Mouse (Mus musculus) forebrain, embryonic 16.5 days (tissue): Measurements from ENCODE around the gene Antxrl. TPM values are rescaled to one million over a fixed set of nuclear protein-coding genes. Genes with fewer than 3 reads are reported as not detected.

Experiments used
- ATAC-seq: fragments of 200-750 bp; cut with Nextera tagmentation; 2 replicates; pipeline ENCODE4 v1.8.0; 2017; ENCODE audit warnings: mild to moderate bottlenecking, moderate library complexity
- H3K27ac ChIP-seq: fragments of 300-500 bp; sonication (generic); 2 replicates; pipeline ENCODE4 v1.5.1; 2014; ENCODE audit warnings: low read length, control low read depth
- H3K27me3 ChIP-seq: fragments of 300-500 bp; sonication (generic); replicated peaks from 2 replicates; pipeline ENCODE4 v1.6.1; 2014; ENCODE audit warnings: low read length; ENCODE audit not compliant: control insufficient read depth, insufficient read depth
- H3K36me3 ChIP-seq: fragments of 300-500 bp; sonication (generic); 2 replicates; pipeline ENCODE4 v1.6.1; 2014; ENCODE audit not compliant: control insufficient read depth, insufficient read depth
- H3K4me1 ChIP-seq: fragments of 300-500 bp; sonication (generic); replicated peaks from 2 replicates; pipeline ENCODE4 v1.6.1; 2014; ENCODE audit warnings: low read length; ENCODE audit not compliant: control insufficient read depth, insufficient read depth
- H3K4me2 ChIP-seq: fragments of 300-500 bp; sonication (generic); 2 replicates; pipeline ENCODE4 v1.6.1; 2014; ENCODE audit warnings: mild to moderate bottlenecking, low read length, control low read depth
- H3K4me3 ChIP-seq: fragments of 300-500 bp; sonication (generic); replicated peaks from 2 replicates; pipeline ENCODE4 v1.5.1; 2014; ENCODE audit warnings: mild to moderate bottlenecking, low read length, control low read depth
- H3K9ac ChIP-seq: fragments of 300-500 bp; sonication (generic); replicated peaks from 2 replicates; pipeline ENCODE4 v1.6.1; 2014; ENCODE audit warnings: low read depth, low read length, control low read depth
- H3K9me3 ChIP-seq: fragments of 300-500 bp; sonication (generic); 2 replicates; pipeline ENCODE4 v1.6.1; 2016; ENCODE audit warnings: low read length; ENCODE audit not compliant: control insufficient read depth
- WGBS: fragments of 180-500 bp; shearing (Covaris S2); extraction: QIAGEN DNeasy Blood & Tissue Kit; methylation state at CpG from one replicate; pipeline ENCODE4 v1.1.7; 2014; 5-methylcytosine and 5-hydroxymethylcytosine counted together
- polyA plus RNA-seq: library from polyadenylated mRNA; unstranded; fragments of >200 nt; fragmentation: Nextera tagmentation; extraction: Ambion mirVana; gene quantifications from 2 replicates; pipeline ENCODE4 v1.2.1, GENCODE M21; 2015

The Antxrl gene
- polyA plus RNA-seq, 1 experiment from 2014 or later = not detected

DNA sequence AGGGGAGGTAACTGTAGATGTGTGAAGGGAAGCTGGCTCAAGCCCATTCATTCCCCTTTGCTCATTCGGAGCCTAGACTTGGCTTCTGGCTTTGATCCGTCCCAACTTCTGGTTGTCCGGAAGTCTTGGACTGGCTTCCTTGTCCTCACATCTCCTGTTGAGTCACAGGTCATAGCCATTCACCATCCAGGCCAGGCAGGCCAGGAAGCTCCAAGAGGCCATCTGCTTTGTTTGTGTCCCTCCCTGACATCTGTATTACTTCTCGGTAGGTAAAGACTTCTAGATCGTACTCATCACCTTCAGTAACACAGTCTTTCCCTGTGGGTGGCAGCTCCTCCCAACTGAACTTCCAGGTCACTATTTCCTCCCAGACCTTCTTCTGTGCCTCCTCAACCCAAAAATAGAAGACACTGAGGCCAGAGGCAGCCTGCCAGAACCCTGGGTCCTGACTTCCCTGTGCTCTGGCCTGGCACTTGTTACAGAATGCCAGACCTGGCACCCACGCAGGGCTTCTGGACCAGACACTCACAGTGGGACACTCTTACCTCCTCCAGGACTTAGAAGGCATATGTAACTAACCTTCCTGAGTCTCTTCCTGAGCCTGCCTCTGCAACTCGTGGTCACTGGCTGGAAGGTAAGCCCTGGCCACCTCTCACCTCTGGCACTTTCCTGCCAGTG is 66.7 kb downstream of the Antxrl start:
- 82% methylated on average over 7 of the region's 7 CpGs for WGBS

DNA sequence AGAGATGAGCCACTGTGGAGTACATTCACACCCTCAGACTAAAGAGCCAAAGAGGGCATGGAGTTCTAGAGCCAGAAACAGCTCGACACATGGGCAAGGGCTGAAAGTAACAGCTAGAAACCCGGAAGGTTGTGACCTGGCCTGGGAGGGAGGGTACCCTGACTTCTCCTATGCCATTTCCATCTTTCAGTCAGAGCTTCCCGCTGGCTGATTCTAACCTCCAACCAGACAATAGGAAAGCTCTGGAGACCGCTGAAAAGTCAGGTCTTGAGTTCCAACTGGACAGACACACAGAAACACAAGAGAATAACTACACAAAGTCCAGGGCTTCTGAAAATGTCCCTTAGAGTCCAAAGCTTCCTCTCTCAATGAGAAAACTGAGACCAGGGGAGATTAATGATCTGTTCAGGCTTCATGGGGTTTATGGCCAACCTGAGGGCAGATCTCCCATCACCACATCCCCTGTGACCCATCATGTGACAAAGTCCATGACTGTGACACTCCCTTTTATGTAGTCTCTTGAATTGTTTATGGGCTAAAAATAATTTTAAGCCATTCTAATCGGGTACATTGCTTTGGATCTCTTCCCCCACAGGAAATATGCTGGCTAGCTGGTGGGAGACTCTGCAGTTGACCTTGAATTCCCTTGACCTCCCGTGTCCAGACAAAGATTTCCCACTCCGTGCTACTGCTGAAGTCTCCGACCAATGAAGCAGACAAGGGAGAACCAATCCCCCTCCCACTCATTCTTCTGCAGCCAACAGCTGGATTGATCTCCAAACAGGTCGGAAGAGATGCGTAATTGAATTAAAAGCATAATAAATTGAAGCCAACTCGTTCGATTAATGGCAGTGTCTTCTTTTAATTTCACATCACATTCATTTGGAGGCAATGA is 67.8 kb downstream of the Antxrl start:
- no peak overlapping the region for H3K4me3 ChIP-seq
- ATAC-seq = no peak
- H3K9ac ChIP-seq = no peak overlapping the region
- H3K36me3 ChIP-seq = no peaks in the 10 kb centered on the region
- H3K27ac ChIP-seq = no peak overlapping the region
- no peak overlapping the region for H3K4me2 ChIP-seq
- WGBS = 82% methylated on average over 12 of the region's 12 CpGs
- H3K4me1 ChIP-seq = no peaks in the 10 kb centered on the region
- no peaks in the 10 kb centered on the region for H3K9me3 ChIP-seq
- H3K27me3 ChIP-seq = no peaks in the 10 kb centered on the region

More for the DNA sequence above, 66.7 kb downstream of the Antxrl start:
- no peak overlapping the region for H3K4me3 ChIP-seq
- ATAC-seq = no peak
- H3K4me1 ChIP-seq = no peaks in the 10 kb centered on the region
- no peaks in the 10 kb centered on the region for H3K9me3 ChIP-seq
- no peak overlapping the region for H3K27ac ChIP-seq
- H3K9ac ChIP-seq = no peak overlapping the region
- H3K4me2 ChIP-seq = no peak overlapping the region
- no peaks in the 10 kb centered on the region for H3K27me3 ChIP-seq
- no peaks in the 10 kb centered on the region for H3K36me3 ChIP-seq

DNA sequence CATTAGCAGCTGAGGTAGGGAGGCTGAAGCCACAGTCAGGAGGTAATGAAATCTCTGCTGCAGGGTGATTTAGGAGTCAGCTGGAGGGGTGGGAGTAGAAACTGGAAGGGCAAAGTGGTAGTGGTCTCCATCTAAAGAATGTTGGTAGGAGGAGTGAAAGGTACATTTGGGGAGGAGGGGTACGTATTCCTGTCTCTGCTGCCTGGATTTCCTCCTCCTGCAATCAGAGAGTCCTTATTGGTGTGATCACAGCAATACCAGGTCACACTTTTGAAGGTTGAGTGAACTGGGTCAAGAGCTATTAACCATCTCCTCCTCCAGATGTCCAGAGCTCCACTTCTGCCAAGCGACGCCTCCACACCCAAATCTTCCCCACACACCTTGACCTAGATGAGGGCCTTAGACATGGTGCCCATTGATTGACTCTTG is 68.4 kb downstream of the Antxrl start:
- Histone ChIP-seq H3K27ac (no peak overlapping the region), H3K36me3 (no peaks in the 10 kb centered on the region), H3K9ac (no peak overlapping the region), H3K27me3 (no peaks in the 10 kb centered on the region), H3K9me3 (no peaks in the 10 kb centered on the region), H3K4me3 (no peak overlapping the region), H3K4me1 (no peaks in the 10 kb centered on the region), H3K4me2 (no peak overlapping the region)
- WGBS = 90% methylated on average over 3 of the region's 3 CpGs
- ATAC-seq = no peak

DNA sequence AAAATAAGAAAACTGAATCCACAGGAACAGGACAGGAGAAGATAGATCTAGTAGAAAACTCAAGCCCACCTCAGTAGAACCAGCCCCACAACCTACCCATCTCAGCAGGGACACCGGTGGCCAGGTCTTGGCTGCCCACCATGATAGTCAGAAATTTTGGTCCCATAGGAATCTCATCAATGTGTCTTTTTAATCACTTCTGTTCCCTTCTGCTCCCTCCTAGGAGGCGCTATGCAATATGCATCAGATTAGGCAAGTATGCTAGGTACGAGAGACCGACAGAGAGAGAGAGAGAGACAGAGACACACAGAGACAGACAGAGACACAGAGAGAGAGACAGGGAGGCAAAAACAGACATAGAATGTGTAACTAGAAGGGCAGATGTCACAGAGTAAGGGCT is 69.2 kb downstream of the Antxrl start:
- no peak overlapping the region for H3K4me2 ChIP-seq
- no peak overlapping the region for H3K9ac ChIP-seq
- H3K4me3 ChIP-seq = no peak overlapping the region
- 95% methylated on average over 4 of the region's 4 CpGs for WGBS
- H3K27ac ChIP-seq = no peak overlapping the region
- no peaks in the 10 kb centered on the region for H3K9me3 ChIP-seq
- H3K36me3 ChIP-seq = no peaks in the 10 kb centered on the region
- H3K4me1 ChIP-seq = no peaks in the 10 kb centered on the region
- no peak for ATAC-seq
- no peaks in the 10 kb centered on the region for H3K27me3 ChIP-seq

Other genes with a start within 250 kb of the Antxrl start
- 3.0 and 5.1 TPM in 2 replicates for gene Gdf10, start 129.1 kb upstream of the Antxrl start, polyA plus RNA-seq
- gene Gdf2, start 111.7 kb upstream of the Antxrl start, polyA plus RNA-seq = not detected in 2 replicates
- gene Rbp3, start 98.7 kb upstream of the Antxrl start, polyA plus RNA-seq = not detected in 2 replicates
- gene Zfp488, start 73.9 kb upstream of the Antxrl start, polyA plus RNA-seq = 0.15 and 0.20 TPM in 2 replicates
- not detected in 2 replicates for gene Gm30083, start 37.5 kb upstream of the Antxrl start, polyA plus RNA-seq
- gene Gm5460, start 35.9 kb upstream of the Antxrl start, polyA plus RNA-seq = not detected in 2 replicates
- gene Anxa8, start 33.3 kb downstream of the Antxrl start, polyA plus RNA-seq = 0.37 TPM in 1 of 2 replicates, not detected in the other
- gene A630023A22Rik, start 50.0 kb downstream of the Antxrl start, polyA plus RNA-seq = not detected in 2 replicates
- gene Npy4r, start 99.8 kb downstream of the Antxrl start, polyA plus RNA-seq = 0.11 TPM in 2 replicates
- 4.2 and 6.1 TPM in 2 replicates for gene Gprin2, start 148.9 kb downstream of the Antxrl start, polyA plus RNA-seq
- gene Syt15, start 166.9 kb downstream of the Antxrl start, polyA plus RNA-seq = 0.61 TPM in 2 replicates